34 mouse cellular contexts compared by ENCODE assay signal in the genomic region with DNA sequence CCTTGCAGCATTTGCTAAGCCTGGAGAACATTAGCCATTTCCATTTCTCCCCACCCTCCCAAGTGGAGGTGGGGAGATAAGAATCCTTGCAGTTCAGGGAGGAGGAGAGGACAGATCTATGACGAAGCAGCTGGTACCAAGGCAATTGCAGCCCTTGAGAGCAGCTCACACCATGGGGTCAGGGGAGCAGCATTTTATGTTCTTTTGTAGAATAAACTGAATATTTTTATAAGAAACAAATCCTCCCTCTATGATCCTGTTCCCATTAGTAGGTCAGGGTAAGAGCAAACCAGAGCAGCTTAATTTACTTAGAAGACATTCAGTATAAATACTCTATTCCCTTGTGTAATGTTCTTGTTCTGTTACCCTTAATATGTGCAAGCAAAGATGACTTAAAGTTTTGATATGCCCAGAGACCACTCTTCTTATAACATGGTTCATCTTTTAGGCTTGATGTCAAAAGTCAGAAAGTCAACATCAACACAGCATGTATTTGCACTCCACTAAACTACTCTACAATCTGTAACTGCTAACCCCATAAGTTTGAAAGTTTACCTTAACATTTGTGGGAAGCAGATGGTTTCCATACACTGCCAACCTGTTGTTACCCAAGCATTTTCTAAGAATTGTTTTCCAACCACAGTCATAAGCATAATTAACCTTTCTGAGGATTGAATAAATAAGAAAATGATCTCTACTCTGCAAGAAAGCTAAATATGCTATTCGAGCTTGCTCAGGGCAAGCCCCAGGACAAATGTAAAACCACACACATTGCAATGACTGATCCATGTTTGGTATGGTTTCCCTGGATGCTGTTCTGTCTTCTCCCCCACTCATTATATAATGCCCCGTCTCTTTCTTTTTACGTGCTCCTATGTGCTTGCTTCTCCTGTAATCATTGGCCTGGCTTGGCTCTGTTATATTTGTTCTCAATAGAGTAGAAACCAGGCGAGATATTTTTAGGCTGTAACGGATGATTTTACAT. TPM values are rescaled to one million over a fixed set of nuclear protein-coding genes. Genes with fewer than 3 reads are reported as not detected.
DNase-seq lines count a peak whose midpoint lies in the region; ATAC-seq and TF ChIP-seq lines count a peak whose summit lies in the region.
"Had no signal": no experiment of that assay in that cellular context is flagged by ENCODE, and none has a peak within 500 bp of the region (broad histone marks: within the 10 kb centered on the region; RNA-seq: fewer than 3 reads in every experiment).

No protein-coding gene starts in this region.

- H3K9ac ChIP-seq in lung, embryonic 14.5 days = no peak overlapping the region
- no peak overlapping the region for H3K9ac ChIP-seq in stomach, embryonic 15.5 days
- H3K9ac ChIP-seq in hindbrain, embryonic 13.5 days = no peak overlapping the region
- H3K9ac ChIP-seq: forebrain, embryonic 15.5 days; heart, embryonic 15.5 days; hindbrain, embryonic 12.5 days; liver, embryonic 12.5 days; liver, postnatal 0 days; midbrain, embryonic 12.5 days; neural tube, embryonic 13.5 days had no signal

- peak; percentile 44 to 64 for DNase-seq in lung, adult 18-20 months
- peak; percentile 84 for DNase-seq in lung, embryonic 14.5 days
- peak; percentile 62 for DNase-seq in lung, postnatal 14 days
- DNase-seq in urinary bladder, postnatal 4 days (ENCODE audit: low spot score in 2 of 2) = no peak
- DNase-seq in heart, postnatal 25 days (ENCODE audit: low spot score) = no peak
- DNase-seq: adrenal gland, postnatal 14 days; cerebellum, adult 11 months; cerebellum, adult 9-11 months; gastrocnemius, postnatal 25 days; heart, adult 11 months; heart, postnatal 36 days; kidney, adult 11 months; kidney, postnatal 14 days; left cerebral cortex, postnatal 4 days; liver, postnatal 0 days had no signal

- H3K27ac ChIP-seq in lung, embryonic 14.5 days (ENCODE audit: low read depth) = peak overlapping the region; percentile 44; the same call in 1 of the 2 replicates
- H3K27ac ChIP-seq in stomach, embryonic 15.5 days = peak overlapping the region; percentile 72; the same call in 1 of the 2 replicates
- no peak overlapping the region for H3K27ac ChIP-seq in hindbrain, embryonic 13.5 days
- H3K27ac ChIP-seq: forebrain, embryonic 15.5 days; heart, embryonic 10.5 days; heart, embryonic 15.5 days; hindbrain, embryonic 12.5 days; liver, embryonic 12.5 days; midbrain, embryonic 12.5 days; neural tube, embryonic 13.5 days had no signal

- no peak for TF ChIP-seq CTCF in lung, embryonic 14.5 days (IDR thresholded peaks at IDR 0.05; ENCODE audit: low read depth)

- H3K36me3 ChIP-seq in lung, embryonic 14.5 days (ENCODE audit: insufficient read depth) = no peaks in the 10 kb centered on the region
- H3K36me3 ChIP-seq in stomach, embryonic 15.5 days = no peaks in the 10 kb centered on the region
- H3K36me3 ChIP-seq in hindbrain, embryonic 13.5 days = no peaks in the 10 kb centered on the region
- H3K36me3 ChIP-seq: forebrain, embryonic 15.5 days; heart, embryonic 10.5 days; heart, embryonic 15.5 days; hindbrain, embryonic 12.5 days; liver, embryonic 12.5 days; midbrain, embryonic 12.5 days; neural tube, embryonic 13.5 days had no signal

- no peaks in the 10 kb centered on the region for H3K9me3 ChIP-seq in lung, embryonic 14.5 days (ENCODE audit: low read depth, low read length)
- no peaks in the 10 kb centered on the region for H3K9me3 ChIP-seq in stomach, embryonic 15.5 days
- H3K9me3 ChIP-seq in hindbrain, embryonic 13.5 days = no peaks in the 10 kb centered on the region
- H3K9me3 ChIP-seq: forebrain, embryonic 15.5 days; heart, embryonic 10.5 days; heart, embryonic 15.5 days; hindbrain, embryonic 12.5 days; liver, embryonic 12.5 days; megakaryocyte, embryonic 14.5 days; midbrain, embryonic 12.5 days; neural tube, embryonic 13.5 days had no signal

- intact Hi-C loops in heart, postnatal 25 days (cut with DNase I) = no loop called here

- ATAC-seq in lung, embryonic 14.5 days (ENCODE audit: insufficient read depth) = peak; percentile 92
- peak; percentile 80; the same call in 1 of the 2 replicates for ATAC-seq in stomach, embryonic 15.5 days (ENCODE audit: insufficient read depth, low FRiP score, low read depth)
- no peak for ATAC-seq in hindbrain, embryonic 13.5 days (ENCODE audit: low FRiP score)
- ATAC-seq: CD4-positive, CD25-positive, alpha-beta regulatory T cell, adult 4 months; forebrain, embryonic 15.5 days; liver, embryonic 12.5 days; liver, postnatal 0 days had no signal

- no peak overlapping the region for H3K4me2 ChIP-seq in lung, embryonic 14.5 days
- H3K4me2 ChIP-seq in stomach, embryonic 15.5 days = no peak overlapping the region
- no peak overlapping the region for H3K4me2 ChIP-seq in hindbrain, embryonic 13.5 days
- H3K4me2 ChIP-seq: forebrain, embryonic 15.5 days; heart, embryonic 15.5 days; hindbrain, embryonic 12.5 days; liver, embryonic 12.5 days; midbrain, embryonic 12.5 days; neural tube, embryonic 13.5 days had no signal

- H3K4me3 ChIP-seq in lung, embryonic 14.5 days (ENCODE audit: low read depth, low read length) = no peak overlapping the region
- H3K4me3 ChIP-seq in stomach, embryonic 15.5 days (replicated peaks) = no peak overlapping the region
- no peak overlapping the region for H3K4me3 ChIP-seq in hindbrain, embryonic 13.5 days
- H3K4me3 ChIP-seq: forebrain, embryonic 15.5 days; heart, embryonic 10.5 days; heart, embryonic 15.5 days; hindbrain, embryonic 12.5 days; liver, embryonic 12.5 days; megakaryocyte, embryonic 14.5 days; midbrain, embryonic 12.5 days; neural tube, embryonic 13.5 days had no signal

- 31% methylated on average over 6 of the region's 6 CpGs for WGBS in lung, embryonic 14.5 days
- 35% methylated on average over 6 of the region's 6 CpGs for WGBS in stomach, embryonic 15.5 days
- 87% methylated on average over 6 of the region's 6 CpGs for WGBS in hindbrain, embryonic 13.5 days

- H3K4me1 ChIP-seq in lung, embryonic 14.5 days (ENCODE audit: insufficient read depth) = 0 out of 2 replicates have a peak, but pooled peaks cover 6% of the 10 kb centered on the region
- H3K4me1 ChIP-seq in stomach, embryonic 15.5 days = no peaks in the 10 kb centered on the region
- no peaks in the 10 kb centered on the region for H3K4me1 ChIP-seq in hindbrain, embryonic 13.5 days (replicated peaks)
- H3K4me1 ChIP-seq: forebrain, embryonic 15.5 days; heart, embryonic 10.5 days; heart, embryonic 15.5 days; hindbrain, embryonic 12.5 days; liver, embryonic 12.5 days; megakaryocyte, embryonic 14.5 days; midbrain, embryonic 12.5 days; neural tube, embryonic 13.5 days had no signal

- no peaks in the 10 kb centered on the region for H3K27me3 ChIP-seq in lung, embryonic 14.5 days (ENCODE audit: insufficient read depth, low read length)
- no peaks in the 10 kb centered on the region for H3K27me3 ChIP-seq in stomach, embryonic 15.5 days (replicated peaks)
- no peaks in the 10 kb centered on the region for H3K27me3 ChIP-seq in hindbrain, embryonic 13.5 days
- H3K27me3 ChIP-seq: forebrain, embryonic 15.5 days; heart, embryonic 15.5 days; hindbrain, embryonic 12.5 days; liver, embryonic 12.5 days; megakaryocyte, embryonic 14.5 days; midbrain, embryonic 12.5 days; neural tube, embryonic 13.5 days had no signal

RNA-seq across cellular contexts. Expression of a gene that starts 22.1 kb away (rescaled TPM):
- polyA plus RNA-seq in lung, embryonic 14.5 days (2014; fragmentation: Nextera tagmentation; extraction: Ambion mirVana) = not detected in 2 replicates
- 0.09 TPM in 1 of 2 replicates, not detected in the other for polyA plus RNA-seq in stomach, embryonic 15.5 days (2015; fragmentation: Nextera tagmentation; extraction: Ambion mirVana)
- not detected in 2 replicates for polyA plus RNA-seq in hindbrain, embryonic 13.5 days (2015; fragmentation: Nextera tagmentation; extraction: Ambion mirVana)
- total RNA-seq in heart, postnatal 25 days (2021) = not detected
- total RNA-seq: adrenal gland, postnatal 14 days; common myeloid progenitor, adult 5-6 weeks; gastrocnemius, adult 18-20 months; gastrocnemius, postnatal 25 days; heart, postnatal 36 days; left cerebral cortex, adult 8-10 months; midbrain, postnatal 0 days had no signal
- polyA plus RNA-seq: CD4-positive, CD25-positive, alpha-beta regulatory T cell, adult 4 months; forebrain, embryonic 15.5 days; frontal cortex, adult 2 months; heart, embryonic 10.5 days; heart, embryonic 15.5 days; kidney, embryonic 14.5 days; limb, embryonic 14.5 days; liver, embryonic 12.5 days; liver, postnatal 0 days; midbrain, embryonic 12.5 days; midbrain, postnatal 0 days; neural tube, embryonic 13.5 days; thymus, postnatal 0 days had no signal

Comparison
In these comparisons a context has a peak if more than half of its experiments do, and no peak if none do; other contexts are left out.
1. DNase-seq: peak in lung, adult 18-20 months (2 of 2), lung, embryonic 14.5 days (single experiment) and lung, postnatal 14 days (single experiment); none in urinary bladder, postnatal 4 days (0 of 2) and heart, postnatal 25 days (single experiment).